Mouse (Mus musculus) mature B cell (primary cell): ENCODE results near the gene Clrn1.
"Not testable (repeated sequence)": the region's sequence is repeated elsewhere in the genome, so short reads cannot be mapped to it uniquely, and the experiment has no call there.

Experiments used
- in situ Hi-C: fragments of 300-500 bp; cut with MboI; formaldehyde crosslinking; loops from 2 replicates; pipeline ENCODE4 v1.14.3; 2019

The Clrn1 gene

GRCm38 (mm10) chr3:58884801-58885573, at the start of gene Clrn1:
Clrn1 (minus strand) TSS chr3:58885340.
- in situ Hi-C loops: no loop called here

- in situ Hi-C loops: no loop called here
Measured at GRCm38 (mm10) chr3:58924027-58924426, 38.9 kb upstream of the Clrn1 start.

- in situ Hi-C loops: no loop called here
Measured at GRCm38 (mm10) chr3:58923140-58923539, 38.0 kb upstream of the Clrn1 start.

- in situ Hi-C loops: no loop called here
Measured at GRCm38 (mm10) chr3:58922636-58923035, 37.5 kb upstream of the Clrn1 start.

GRCm38 (mm10) chr3:58921316-58921715, 36.2 kb upstream of the Clrn1 start:
- in situ Hi-C loops: no loop called here

DNA sequence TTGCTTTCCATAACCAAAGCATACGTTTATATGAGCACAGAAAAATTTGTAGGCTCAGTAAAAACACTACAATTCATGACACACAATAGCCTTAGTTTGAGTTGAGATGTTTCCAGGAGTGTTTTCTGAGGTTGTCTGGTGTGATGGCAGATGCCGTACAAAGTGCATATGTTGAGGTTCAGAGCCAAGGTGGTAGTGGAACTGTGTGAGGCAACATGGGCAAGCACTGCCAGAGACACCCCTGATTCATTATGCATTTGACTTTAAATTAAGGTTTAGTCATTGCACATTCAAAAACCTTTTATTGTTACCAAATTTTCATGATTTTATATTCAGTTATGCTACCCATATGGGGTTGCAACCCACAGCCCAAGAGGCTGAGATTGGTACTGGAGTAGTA, 19.5 kb upstream of the Clrn1 start:
- in situ Hi-C loops: no loop called here

DNA sequence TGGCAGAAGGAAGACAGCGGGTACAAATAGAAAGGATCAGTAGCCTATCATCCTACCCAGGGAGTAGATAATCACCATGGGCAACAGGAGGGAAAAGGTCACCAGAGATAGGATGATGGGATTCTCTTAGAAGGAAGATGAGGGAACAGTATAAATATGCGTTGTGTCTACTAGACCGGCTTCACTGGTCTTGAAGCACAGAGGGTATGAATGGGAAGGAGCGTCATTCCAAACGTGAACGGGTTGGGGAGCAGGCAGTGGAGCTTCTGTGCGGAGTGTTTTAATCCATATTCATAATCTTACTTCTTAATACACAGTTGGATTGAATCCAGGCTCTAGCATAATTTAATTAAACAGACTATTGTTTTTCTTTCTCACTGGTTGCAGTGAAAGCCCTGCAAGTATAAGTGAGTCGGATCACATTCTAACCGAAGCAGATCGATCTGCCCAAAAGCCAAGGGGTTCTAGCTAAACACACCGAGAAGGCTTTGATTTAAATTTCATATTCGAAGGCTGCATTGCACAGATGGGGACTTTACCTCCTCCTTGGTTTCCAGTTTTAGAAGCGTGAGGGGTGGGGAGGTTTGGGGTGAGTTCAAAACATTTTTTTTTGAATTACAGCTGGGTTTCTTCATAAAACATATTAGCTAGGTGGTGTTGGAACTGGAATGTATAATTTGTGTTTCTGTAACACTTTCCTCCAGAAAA, 17.1 kb upstream of the Clrn1 start:
- in situ Hi-C loops: no loop called here

- in situ Hi-C loops: no loop called here
Measured at GRCm38 (mm10) chr3:58895131-58895530, 10.0 kb upstream of the Clrn1 start.

GRCm38 (mm10) chr3:58894529-58894928, 9.4 kb upstream of the Clrn1 start:
- in situ Hi-C loops: no loop called here

- in situ Hi-C loops: no loop called here
Measured at GRCm38 (mm10) chr3:58889670-58890069, 4.5 kb upstream of the Clrn1 start.

GRCm38 (mm10) chr3:58888131-58888715, 3.1 kb upstream of the Clrn1 start:
- in situ Hi-C loops: no loop called here

DNA sequence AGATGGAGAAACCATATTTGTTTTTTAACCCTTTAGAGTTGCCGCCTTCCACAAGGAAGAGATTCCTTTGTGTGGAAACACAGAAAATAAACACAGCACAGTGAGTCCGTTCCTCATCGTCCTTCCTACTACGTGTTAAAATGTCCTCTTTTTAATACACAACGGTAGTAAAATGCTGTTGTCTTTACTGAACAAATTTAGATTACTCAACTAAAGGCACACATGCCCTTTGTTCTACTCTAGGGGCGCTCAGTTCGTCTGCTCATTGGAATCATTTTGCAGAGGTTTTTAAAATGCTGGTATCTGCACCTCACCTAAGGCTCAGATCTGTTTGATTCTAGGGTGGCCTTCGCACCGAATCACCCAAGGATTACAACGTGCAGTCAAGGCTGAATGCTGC, 2.6 kb upstream of the Clrn1 start:
- in situ Hi-C loops: no loop called here

DNA sequence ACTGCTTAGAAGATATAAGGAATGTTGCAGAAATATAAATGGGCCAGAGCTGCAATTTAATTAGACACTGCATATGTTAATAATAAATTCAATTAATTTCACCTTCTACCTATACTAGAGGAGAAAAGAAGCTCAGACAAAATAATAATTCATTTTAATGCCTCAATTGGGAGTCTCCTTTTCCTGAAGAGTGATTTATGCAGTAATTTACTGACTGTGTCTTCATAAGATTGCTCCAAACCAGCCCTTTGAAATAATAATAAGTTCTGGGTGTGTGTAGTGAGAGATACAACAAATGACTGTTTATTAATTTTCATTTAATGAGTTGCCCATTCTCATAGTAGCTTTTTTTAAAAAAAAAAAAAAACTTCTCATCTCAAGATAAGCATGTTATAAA, 1.6 kb downstream of the Clrn1 start:
- in situ Hi-C loops: no loop called here

DNA sequence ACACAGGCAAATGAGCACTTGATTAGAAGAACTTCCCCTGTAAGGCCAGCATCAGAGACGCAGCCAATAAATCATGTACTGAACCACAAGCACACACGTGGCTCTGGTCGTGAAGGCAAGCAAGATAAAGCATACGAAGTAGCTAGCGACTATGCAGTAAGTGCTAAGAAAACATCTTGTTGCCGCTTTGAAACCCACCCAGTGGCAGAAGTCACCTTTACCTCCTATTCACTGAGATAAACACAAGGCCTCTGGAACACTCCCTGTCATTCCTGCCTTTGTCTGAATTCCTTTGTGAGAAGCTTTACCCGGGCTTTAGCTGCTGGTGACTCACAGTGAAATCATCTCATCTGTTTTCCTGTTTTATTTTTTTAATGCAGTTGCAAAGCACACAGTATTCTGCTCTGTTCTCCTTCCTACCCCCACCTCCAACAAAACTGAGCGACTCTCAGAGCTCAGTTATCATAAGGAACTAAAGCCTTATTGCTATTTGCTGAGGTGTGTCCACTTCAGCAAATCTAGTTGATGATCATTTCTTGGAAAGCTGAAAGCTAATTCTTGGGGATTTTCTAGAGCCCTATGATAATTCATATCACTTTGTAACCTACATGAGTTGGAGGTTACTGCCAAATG, 2.1 kb downstream of the Clrn1 start:
- in situ Hi-C loops: no loop called here

GRCm38 (mm10) chr3:58881016-58881415, 4.1 kb downstream of the Clrn1 start:
- in situ Hi-C loops: no loop called here

- in situ Hi-C loops: no loop called here
Measured at GRCm38 (mm10) chr3:58880181-58880580, 5.0 kb downstream of the Clrn1 start.

GRCm38 (mm10) chr3:58871882-58872281, 13.3 kb downstream of the Clrn1 start:
- in situ Hi-C loops: not testable (repeated sequence)

GRCm38 (mm10) chr3:58865690-58866089, 19.4 kb downstream of the Clrn1 start:
- in situ Hi-C loops: no loop called here

GRCm38 (mm10) chr3:58862976-58863375, 22.2 kb downstream of the Clrn1 start:
- in situ Hi-C loops: no loop called here

DNA sequence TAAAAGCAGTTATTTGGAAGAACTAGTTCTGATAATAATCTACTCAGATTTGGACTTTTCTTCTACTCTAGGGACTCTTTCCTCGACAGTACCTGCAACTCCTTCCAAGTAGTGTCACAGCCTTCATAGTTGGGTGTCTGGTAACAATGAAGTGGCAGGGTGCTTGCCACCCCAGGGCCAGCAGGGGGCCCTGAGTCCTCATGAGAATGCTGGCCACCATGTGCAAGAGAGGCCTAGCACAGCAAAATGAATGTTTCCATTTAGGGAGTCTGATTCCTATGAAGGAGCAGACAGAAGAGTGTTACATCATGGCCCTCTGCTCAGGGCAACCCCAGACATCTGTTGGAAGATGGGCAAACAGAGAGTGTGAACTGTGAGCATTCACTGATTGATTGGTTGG, 41.7 kb downstream of the Clrn1 start:
- in situ Hi-C loops: no loop called here

DNA sequence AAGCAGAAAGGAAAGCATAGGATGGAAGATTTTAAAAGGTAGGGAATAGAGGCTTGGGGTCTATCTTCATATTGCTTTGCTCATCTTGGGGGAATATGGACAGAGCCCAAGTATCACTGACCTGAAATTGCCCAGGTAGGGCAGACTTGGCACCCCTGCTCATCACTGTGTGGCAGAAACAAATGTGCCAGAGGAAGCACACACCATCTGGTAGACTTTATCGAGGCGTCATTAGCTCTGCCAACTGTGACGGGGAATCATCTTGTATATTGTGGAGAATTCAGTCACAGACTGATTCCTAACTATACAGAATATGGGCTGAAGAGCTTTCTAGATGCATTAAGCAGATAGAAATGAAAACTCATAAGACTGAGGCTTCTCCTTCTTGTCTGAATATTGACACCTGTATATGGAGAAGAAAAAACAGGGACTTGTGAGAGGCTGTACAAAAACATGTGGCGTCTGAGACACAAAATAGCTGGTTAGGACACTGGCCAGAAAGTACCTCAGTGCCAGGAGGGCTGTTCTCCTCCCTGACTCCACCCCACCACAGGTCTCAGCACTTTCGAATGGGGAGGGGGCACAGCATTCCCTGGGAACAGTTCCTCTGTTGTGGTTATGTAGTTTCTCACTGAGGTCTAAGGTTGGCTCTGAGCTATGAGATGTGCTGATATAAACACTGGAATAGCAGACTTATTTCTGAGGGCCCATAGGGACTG, 51.5 kb downstream of the Clrn1 start:
- in situ Hi-C loops: no loop called here

DNA sequence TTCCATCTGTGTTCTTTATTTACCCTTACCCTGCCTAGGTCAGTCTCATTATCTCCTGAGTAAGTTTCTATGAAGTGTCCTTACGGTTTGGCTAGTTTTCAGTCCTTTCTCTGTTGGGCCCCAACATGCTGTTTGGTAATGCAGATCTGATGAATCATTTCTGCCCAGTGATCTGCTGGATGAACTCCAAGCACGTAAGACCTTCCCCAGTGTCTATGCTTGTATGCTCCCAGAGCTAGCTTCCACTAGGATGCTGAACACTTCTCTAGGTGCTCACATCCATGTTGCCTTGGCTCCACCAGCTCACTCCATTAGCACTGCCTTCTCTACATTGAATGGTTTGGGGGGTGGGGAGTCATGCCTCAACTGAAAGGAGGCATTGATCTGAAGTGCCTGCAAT, 52.3 kb downstream of the Clrn1 start:
- in situ Hi-C loops: no loop called here
